ENCODE assay signal across 8 mouse cellular contexts in genomic region chr7:97082219-97083101, GRCm38 (mm10). TPM values are rescaled to one million over a fixed set of nuclear protein-coding genes. Genes with fewer than 3 reads are reported as not detected.
DNase-seq lines count a peak whose midpoint lies in the region; ATAC-seq lines count a peak whose summit lies in the region.

No protein-coding gene starts in this region.

- peaks cover 15% of the 10 kb centered on the region for H3K4me1 ChIP-seq in hindbrain, embryonic 13.5 days (replicated peaks)

- H3K27ac ChIP-seq in hindbrain, embryonic 13.5 days = peak overlapping the region; percentile 91

- peak overlapping the region; percentile 94 for H3K4me3 ChIP-seq in hindbrain, embryonic 13.5 days

- peak; percentile 8 for DNase-seq in cerebellum, adult 11-12 months
- no peak for DNase-seq in cerebellum, adult 11 months
- peak; percentile 13 for DNase-seq in cerebellum, adult 8-10 months
- DNase-seq in frontal cortex, postnatal 36 days (ENCODE audit: low spot score in 2 of 2) = peak; percentile 29 to 45
- DNase-seq in left cerebral cortex, postnatal 10 days (ENCODE audit: extremely low spot score in 1 of 2, low spot score in 2 of 2) = peak; percentile 14 to 70
- peak; percentile 29 for DNase-seq in right cerebral cortex, adult 18-20 months

- H3K27me3 ChIP-seq in hindbrain, embryonic 13.5 days = no peaks in the 10 kb centered on the region

- WGBS in hindbrain, embryonic 13.5 days = 0% methylated on average over 35 of the region's 40 CpGs

- peak; percentile 75 for ATAC-seq in hindbrain, embryonic 13.5 days (ENCODE audit: low FRiP score)
- peak; percentile 52 for ATAC-seq in megakaryocyte, adult 5-6 weeks (ENCODE audit: poor library complexity, severe bottlenecking)

- peak overlapping the region; percentile 72 for H3K4me2 ChIP-seq in hindbrain, embryonic 13.5 days

- H3K36me3 ChIP-seq in hindbrain, embryonic 13.5 days = no peaks in the 10 kb centered on the region

- H3K9me3 ChIP-seq in hindbrain, embryonic 13.5 days = no peaks in the 10 kb centered on the region

- intact Hi-C loops in left cerebral cortex, postnatal 10 days (cut with DNase I) = loop anchor here (10.0 kb wide), 1 partner anchor 92 kb away; no protein-coding TSS in a partner anchor

- peak overlapping the region; percentile 95 for H3K9ac ChIP-seq in hindbrain, embryonic 13.5 days

RNA-seq across cellular contexts. Expression of gene Gab2, which starts 1.1 kb away (rescaled TPM):
- 15.9 and 16.9 TPM in 2 replicates for polyA plus RNA-seq in hindbrain, embryonic 13.5 days (2015; fragmentation: Nextera tagmentation; extraction: Ambion mirVana)
- total RNA-seq in left cerebral cortex, postnatal 10 days (2021) = 10 to 100 TPM; 21.0 to 23.7 TPM
- total RNA-seq in megakaryocyte, adult 5-6 weeks (2015) = 21.6 and 27.8 TPM in 2 replicates
- 22.6 and 23.0 TPM in 2 replicates for total RNA-seq in megakaryocyte, adult 5-6 weeks (2017)
